23 mouse cellular contexts compared by ENCODE assay signal in the genomic region with DNA sequence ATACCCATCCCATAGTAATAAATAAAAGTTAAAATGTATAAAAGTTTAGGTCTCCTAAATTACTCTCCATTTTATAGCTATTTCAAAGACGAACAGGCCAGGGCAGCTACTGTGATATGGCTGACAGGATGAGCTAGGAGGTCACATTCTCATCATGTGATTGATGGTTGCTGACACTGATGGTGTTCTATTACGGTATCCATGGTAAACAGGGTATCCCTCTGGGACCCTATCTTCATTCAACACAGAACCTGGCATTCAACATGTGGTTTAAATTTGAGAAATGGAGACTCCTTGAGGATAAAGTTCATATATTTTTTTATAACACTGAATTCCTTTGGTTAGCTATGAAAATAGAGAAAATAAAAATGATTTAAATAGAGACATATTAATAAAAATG.
DNase-seq lines count a peak whose midpoint lies in the region; ATAC-seq and TF ChIP-seq lines count a peak whose summit lies in the region.
"Had no signal": no experiment of that assay in that cellular context is flagged by ENCODE, and none has a peak within 500 bp of the region (broad histone marks: within the 10 kb centered on the region; RNA-seq: fewer than 3 reads in every experiment).

No protein-coding gene starts in this region.

- ATAC-seq in embryonic facial prominence, embryonic 11.5 days (replicated peaks; ENCODE audit: insufficient number of reproducible peaks, low FRiP score, low TSS enrichment, low read depth), result 0 out of 2 replicates have a peak, but pooled peaks have one; percentile 59
- ATAC-seq in embryonic facial prominence, embryonic 14.5 days (ENCODE audit: low read depth), result no peak
- no peak for ATAC-seq in liver, embryonic 11.5 days (replicated peaks; ENCODE audit: low FRiP score)
- ATAC-seq: forebrain, embryonic 16.5 days; hindbrain, postnatal 0 days had no signal

- DNase-seq in embryonic facial prominence, embryonic 11.5 days (ENCODE audit: low spot score), result peak; percentile 62
- DNase-seq in embryonic facial prominence, embryonic 10.5 days (ENCODE audit: low spot score), result no peak
- DNase-seq in MEL (ENCODE audit: low read depth, low spot score), result no peak
- DNase-seq in embryo, embryonic 10.5 days (ENCODE audit: low spot score), result peak; percentile 64
- peak; percentile 51 for DNase-seq in embryonic facial prominence, embryonic 14.5 days (ENCODE audit: low spot score)
- DNase-seq in urinary bladder, postnatal 36 days (ENCODE audit: low spot score in 2 of 2), result no peak
- DNase-seq in right cerebral cortex, adult 2 months (ENCODE audit: low spot score in 2 of 2), result no peak
- DNase-seq in liver, embryonic 11.5 days (ENCODE audit: low spot score), result no peak
- DNase-seq: adrenal gland, postnatal 25 days; cerebellum, adult 18-20 months; cerebellum, adult 9-11 months; cerebellum, postnatal 36 days; gastrocnemius, postnatal 10 days; heart, adult 2 months; heart, postnatal 14 days had no signal

- no peak for TF ChIP-seq EP300 in MEL (IDR thresholded peaks at IDR 0.05; ENCODE audit: low read depth in 1 of 2, low read length in 2 of 2)

- no peak overlapping the region for H3K9ac ChIP-seq in embryonic facial prominence, embryonic 11.5 days (replicated peaks; ENCODE audit: low read length)
- H3K9ac ChIP-seq in MEL (ENCODE audit: control insufficient read depth, low read depth, low read length, poor library complexity, severe bottlenecking), result no peak overlapping the region
- H3K9ac ChIP-seq in embryonic facial prominence, embryonic 14.5 days (ENCODE audit: low read depth, low read length), result no peak overlapping the region
- no peak overlapping the region for H3K9ac ChIP-seq in liver, embryonic 11.5 days (ENCODE audit: low read depth, low read length)
- H3K9ac ChIP-seq: embryonic facial prominence, embryonic 12.5 days; forebrain, embryonic 12.5 days; heart, embryonic 15.5 days; hindbrain, embryonic 13.5 days had no signal

- TF ChIP-seq POLR2A in MEL (IDR thresholded peaks at IDR 0.05; ENCODE audit: control insufficient read depth in 1 of 2, insufficient read depth in 1 of 2, low read depth in 1 of 2, low read length in 2 of 2, poor library complexity in 1 of 2), result no peak

- WGBS in embryonic facial prominence, embryonic 11.5 days, result 27% methylated on average over 2 of the region's 2 CpGs
- 35% methylated on average over 2 of the region's 2 CpGs for WGBS in embryonic facial prominence, embryonic 10.5 days
- 16% methylated on average over 2 of the region's 2 CpGs for WGBS in embryonic facial prominence, embryonic 14.5 days
- 43% methylated on average over 2 of the region's 2 CpGs for WGBS in liver, embryonic 11.5 days

- H3K9me3 ChIP-seq in embryonic facial prominence, embryonic 11.5 days (replicated peaks; ENCODE audit: control insufficient read depth, low read length), result no peaks in the 10 kb centered on the region
- H3K9me3 ChIP-seq in embryonic facial prominence, embryonic 10.5 days, result peaks cover under 1% of the 10 kb centered on the region; the same call in 1 of the 2 replicates
- H3K9me3 ChIP-seq in MEL (replicated peaks; ENCODE audit: insufficient read depth, low read length), result no peaks in the 10 kb centered on the region
- H3K9me3 ChIP-seq in embryonic facial prominence, embryonic 14.5 days (ENCODE audit: control insufficient read depth, low read length), result peaks cover 2% of the 10 kb centered on the region; the same call in 1 of the 2 replicates
- H3K9me3 ChIP-seq in liver, embryonic 11.5 days (ENCODE audit: control insufficient read depth, low read length), result no peaks in the 10 kb centered on the region
- H3K9me3 ChIP-seq: heart, embryonic 15.5 days; hindbrain, embryonic 13.5 days had no signal

- no peak overlapping the region for H3K27ac ChIP-seq in embryonic facial prominence, embryonic 11.5 days (replicated peaks; ENCODE audit: low read depth, low read length)
- no peak overlapping the region for H3K27ac ChIP-seq in embryonic facial prominence, embryonic 10.5 days (replicated peaks)
- peak overlapping the region; percentile 76 for H3K27ac ChIP-seq in MEL (ENCODE audit: control insufficient read depth, low read depth, low read length)
- no peak overlapping the region for H3K27ac ChIP-seq in embryonic facial prominence, embryonic 14.5 days (replicated peaks; ENCODE audit: low read depth, low read length)
- no peak overlapping the region for H3K27ac ChIP-seq in liver, embryonic 11.5 days (ENCODE audit: low read depth, low read length)
- H3K27ac ChIP-seq: embryonic facial prominence, embryonic 12.5 days; forebrain, embryonic 12.5 days; heart, adult 2 months; heart, embryonic 15.5 days; hindbrain, embryonic 13.5 days; hindbrain, postnatal 0 days had no signal

- no peak overlapping the region for H3K4me3 ChIP-seq in embryonic facial prominence, embryonic 11.5 days (ENCODE audit: low read depth, low read length)
- no peak overlapping the region for H3K4me3 ChIP-seq in embryonic facial prominence, embryonic 10.5 days
- H3K4me3 ChIP-seq in MEL (ENCODE audit: control insufficient read depth in 1 of 2, insufficient read depth in 1 of 2, low read depth in 2 of 2, low read length in 2 of 2), result peak overlapping the region in 1 of 2 experiments; percentile 26; a peak in 1 of 4 replicates
- H3K4me3 ChIP-seq in embryonic facial prominence, embryonic 14.5 days (ENCODE audit: low read depth, low read length), result no peak overlapping the region
- no peak overlapping the region for H3K4me3 ChIP-seq in liver, embryonic 11.5 days (ENCODE audit: low read depth, low read length)
- H3K4me3 ChIP-seq: embryonic facial prominence, embryonic 12.5 days; forebrain, embryonic 12.5 days; heart, adult 2 months; heart, embryonic 15.5 days; hindbrain, embryonic 13.5 days had no signal

- no peak for TF ChIP-seq CTCF in MEL (IDR thresholded peaks at IDR 0.05 in 2 of 3, conservative IDR thresholded peaks at IDR 0.05 in 1 of 3; ENCODE audit: control insufficient read depth in 1 of 3, insufficient read depth in 1 of 3, low read depth in 2 of 3, low read length in 3 of 3, poor library complexity in 1 of 3, severe bottlenecking in 1 of 3)

- H3K4me1 ChIP-seq in embryonic facial prominence, embryonic 11.5 days (ENCODE audit: control insufficient read depth, insufficient read depth, low read length), result no peaks in the 10 kb centered on the region
- H3K4me1 ChIP-seq in embryonic facial prominence, embryonic 10.5 days, result peaks cover 41% of the 10 kb centered on the region
- peaks cover 41 to 49% of the 10 kb centered on the region in 2 experiments for H3K4me1 ChIP-seq in MEL (ENCODE audit: control insufficient read depth in 1 of 2, insufficient read depth in 2 of 2, low read length in 2 of 2)
- H3K4me1 ChIP-seq in embryonic facial prominence, embryonic 14.5 days (ENCODE audit: control insufficient read depth, insufficient read depth, low read length), result peaks cover 23% of the 10 kb centered on the region
- peaks cover 19% of the 10 kb centered on the region for H3K4me1 ChIP-seq in liver, embryonic 11.5 days (replicated peaks; ENCODE audit: control insufficient read depth, insufficient read depth, low read length)

- peaks cover 2% of the 10 kb centered on the region for H3K79me2 ChIP-seq in MEL (ENCODE audit: control insufficient read depth, insufficient read depth, low read length, poor library complexity)

- TF ChIP-seq RAD21 in MEL (IDR thresholded peaks at IDR 0.05; ENCODE audit: low read depth, low read length), result no peak

- no peaks in the 10 kb centered on the region for H3K36me3 ChIP-seq in embryonic facial prominence, embryonic 11.5 days (replicated peaks; ENCODE audit: control insufficient read depth, insufficient read depth, low read depth, low read length)
- H3K36me3 ChIP-seq in embryonic facial prominence, embryonic 10.5 days (replicated peaks), result peaks cover 4% of the 10 kb centered on the region; the same call in 1 of the 2 replicates
- peaks cover 0 to 48% of the 10 kb centered on the region in 2 experiments; a peak in 2 of 4 replicates for H3K36me3 ChIP-seq in MEL (ENCODE audit: control insufficient read depth in 1 of 2, insufficient read depth in 2 of 2, low read length in 2 of 2)
- H3K36me3 ChIP-seq in embryonic facial prominence, embryonic 14.5 days (ENCODE audit: control insufficient read depth, insufficient read depth, low read length), result no peaks in the 10 kb centered on the region
- H3K36me3 ChIP-seq in liver, embryonic 11.5 days (ENCODE audit: control insufficient read depth, insufficient read depth, low read length), result no peaks in the 10 kb centered on the region
- H3K36me3 ChIP-seq: embryonic facial prominence, embryonic 12.5 days; forebrain, embryonic 12.5 days; heart, embryonic 15.5 days; hindbrain, embryonic 13.5 days had no signal

- no peak overlapping the region for H3K4me2 ChIP-seq in embryonic facial prominence, embryonic 11.5 days (ENCODE audit: low read depth, low read length)
- no peak overlapping the region for H3K4me2 ChIP-seq in embryonic facial prominence, embryonic 14.5 days (ENCODE audit: low read depth, low read length)
- H3K4me2 ChIP-seq in liver, embryonic 11.5 days, result no peak overlapping the region
- H3K4me2 ChIP-seq: embryonic facial prominence, embryonic 12.5 days; forebrain, embryonic 12.5 days; heart, embryonic 11.5 days; heart, embryonic 15.5 days; hindbrain, embryonic 13.5 days had no signal

- no peaks in the 10 kb centered on the region for H3K27me3 ChIP-seq in embryonic facial prominence, embryonic 11.5 days (ENCODE audit: control insufficient read depth, insufficient read depth, low read length)
- H3K27me3 ChIP-seq in embryonic facial prominence, embryonic 10.5 days (replicated peaks; ENCODE audit: low read depth, poor library complexity, severe bottlenecking), result no peaks in the 10 kb centered on the region
- H3K27me3 ChIP-seq in MEL (ENCODE audit: control insufficient read depth in 1 of 2, insufficient read depth in 2 of 2, low read length in 2 of 2), result no peaks in the 10 kb centered on the region
- H3K27me3 ChIP-seq in embryonic facial prominence, embryonic 14.5 days (replicated peaks; ENCODE audit: control insufficient read depth, insufficient read depth, low read length), result no peaks in the 10 kb centered on the region
- H3K27me3 ChIP-seq in liver, embryonic 11.5 days (replicated peaks; ENCODE audit: control insufficient read depth, insufficient read depth, low read length), result no peaks in the 10 kb centered on the region
- H3K27me3 ChIP-seq: CH12.LX; embryonic facial prominence, embryonic 12.5 days; forebrain, embryonic 12.5 days; heart, embryonic 15.5 days; hindbrain, embryonic 13.5 days had no signal

TF ChIP-seq in MEL, 35 proteins besides CTCF, POLR2A, EP300 and RAD21 (continues in another document):
- TF ChIP-seq POLR2AphosphoS5 (IDR thresholded peaks at IDR 0.05; ENCODE audit: borderline replicate concordance, low read depth, low read length), result no peak
- no peak for TF ChIP-seq SIN3A (IDR thresholded peaks at IDR 0.05; ENCODE audit: low read length)
- no peak for TF ChIP-seq SMC3 (IDR thresholded peaks at IDR 0.05; ENCODE audit: low read depth, low read length)
- TF ChIP-seq MAZ (IDR thresholded peaks at IDR 0.05; ENCODE audit: low read depth, low read length), result no peak
- no peak for TF ChIP-seq ETS1 (IDR thresholded peaks at IDR 0.05; ENCODE audit: low read depth, low read length)
- no peak for TF ChIP-seq E2F4 (IDR thresholded peaks at IDR 0.05; ENCODE audit: borderline replicate concordance, low read depth, low read length)
- no peak for TF ChIP-seq MYC (IDR thresholded peaks at IDR 0.05; ENCODE audit: low read depth, low read length)
- no peak for TF ChIP-seq POLR2AphosphoS2 (IDR thresholded peaks at IDR 0.05; ENCODE audit: low read length)

Comparison
In these comparisons a context has a peak if more than half of its experiments do, and no peak if none do; other contexts are left out.
1. DNase-seq: peak in embryonic facial prominence, embryonic 11.5 days (single experiment), embryo, embryonic 10.5 days (single experiment) and embryonic facial prominence, embryonic 14.5 days (single experiment); none in embryonic facial prominence, embryonic 10.5 days (single experiment), MEL (single experiment), urinary bladder, postnatal 36 days (0 of 2), right cerebral cortex, adult 2 months (0 of 2) and liver, embryonic 11.5 days (single experiment).